Mouse (Mus musculus) heart, adult 2 months (tissue): ENCODE measurements around the gene Dtnb.

ENCODE experiments used
- CTCF ChIP-seq: fragments of 200-600 bp; IDR thresholded peaks from 2 replicates; pipeline ENCODE4 v1.8.1; 2022; ENCODE audit warnings: antibody characterized with exemption, mild to moderate bottlenecking, moderate library complexity
- POLR2A ChIP-seq: fragments of 200-500 bp; IDR thresholded peaks from 2 replicates; pipeline ENCODE4 v1.6.1; 2011; ENCODE audit warnings: mild to moderate bottlenecking, low read depth, low read length, control low read depth; ENCODE audit not compliant: insufficient read depth

DNA sequence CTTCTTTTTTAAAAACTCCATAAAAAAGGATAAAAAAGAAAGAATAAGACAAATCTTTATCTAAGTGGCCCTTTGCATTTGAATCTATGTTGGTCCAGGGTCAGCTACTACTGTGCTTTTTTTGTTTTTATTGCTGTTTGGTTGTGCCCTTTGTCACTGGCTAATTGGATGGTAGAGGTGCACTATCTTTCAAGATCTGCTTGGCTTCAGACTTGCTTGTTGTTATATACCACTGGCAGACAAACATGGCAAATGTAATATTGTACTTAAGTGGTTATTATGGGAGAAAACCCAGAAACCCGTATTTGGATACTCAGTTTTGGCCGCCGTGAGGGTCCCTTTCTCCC, 46.8 kb downstream of the Dtnb start:
- TF ChIP-seq CTCF: no peak
- TF ChIP-seq POLR2A: no peak
